Mouse (Mus musculus) lung, postnatal 25 days (tissue): ENCODE measurements around the gene Ube2g1.
"Not testable (repeated sequence)": the region's sequence is repeated elsewhere in the genome, so short reads cannot be mapped to it uniquely, and the experiment has no call there.

Experiments used
- DNase-seq: peaks from one replicate; pipeline ENCODE4 v3.0.0; 2022; ENCODE audit warnings: low spot score

The Ube2g1 gene

DNA sequence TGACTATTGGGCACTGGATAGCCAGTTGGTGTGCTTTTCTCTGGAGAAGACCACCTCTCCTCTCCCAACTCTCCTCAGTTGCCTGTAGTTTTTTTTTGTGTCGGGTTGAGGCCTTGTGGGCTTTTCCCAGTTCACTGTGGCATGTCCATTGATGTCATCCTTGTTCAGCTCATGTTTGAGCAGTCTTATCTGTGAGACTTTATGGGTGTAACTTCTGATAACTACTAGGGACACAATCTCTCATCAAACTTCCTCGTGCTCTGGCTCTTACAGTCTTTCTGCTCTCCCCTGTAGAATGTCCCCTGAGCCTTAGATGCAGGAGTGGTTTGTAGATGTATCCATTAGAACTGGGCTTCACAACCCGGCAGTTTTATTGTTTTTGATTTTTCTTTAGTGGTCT is 87.9 kb downstream of the Ube2g1 start:
- DNase-seq, result no peak

DNA sequence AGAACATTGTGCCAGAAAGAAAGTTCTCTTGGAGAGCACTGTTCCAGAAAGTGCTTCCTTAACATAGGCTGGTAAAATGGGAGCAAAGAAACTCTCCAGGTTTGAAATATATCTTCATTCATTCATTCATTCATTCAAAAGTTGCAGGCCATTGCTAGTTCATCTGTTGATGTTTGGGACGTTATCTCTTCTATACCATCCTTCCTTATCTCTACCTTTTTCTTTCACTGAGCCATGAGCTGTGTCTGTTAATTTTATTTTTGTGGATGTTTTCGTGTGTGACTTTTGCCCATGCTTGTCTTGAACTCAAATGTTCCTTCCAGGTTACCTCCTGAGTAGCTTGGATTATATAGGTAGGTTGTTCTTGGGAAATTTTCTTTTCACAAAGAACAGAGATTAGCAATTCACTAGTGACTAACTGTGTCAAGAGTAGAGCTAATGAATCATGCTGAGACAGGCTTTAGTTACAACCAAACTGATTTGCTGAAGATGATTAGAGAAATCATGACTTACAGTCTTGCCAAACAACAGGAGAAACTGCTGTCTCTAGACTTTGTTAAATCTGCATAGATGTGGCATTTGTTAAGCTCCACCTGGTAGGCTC is 89.4 kb downstream of the Ube2g1 start:
- no peak for DNase-seq

DNA sequence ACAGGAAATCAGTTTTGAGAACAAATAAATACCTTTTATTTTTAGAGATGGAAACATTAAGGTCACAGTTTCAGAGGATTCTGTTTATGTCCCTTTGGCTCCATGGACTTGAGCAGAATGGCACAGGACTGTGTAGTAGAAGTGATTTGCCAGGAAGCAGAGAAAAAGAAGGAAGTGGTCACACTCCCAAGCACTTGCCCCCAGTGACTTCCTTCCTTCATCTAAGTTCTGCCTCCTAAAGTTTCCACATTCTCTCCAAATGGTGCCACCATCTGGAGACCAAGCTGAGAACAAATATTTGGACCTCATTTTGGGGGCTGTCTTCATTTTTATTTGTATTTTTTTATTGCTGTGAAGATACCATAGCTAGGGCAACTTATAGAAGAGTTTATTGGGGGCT is 90.2 kb downstream of the Ube2g1 start:
- DNase-seq, result no peak

DNA sequence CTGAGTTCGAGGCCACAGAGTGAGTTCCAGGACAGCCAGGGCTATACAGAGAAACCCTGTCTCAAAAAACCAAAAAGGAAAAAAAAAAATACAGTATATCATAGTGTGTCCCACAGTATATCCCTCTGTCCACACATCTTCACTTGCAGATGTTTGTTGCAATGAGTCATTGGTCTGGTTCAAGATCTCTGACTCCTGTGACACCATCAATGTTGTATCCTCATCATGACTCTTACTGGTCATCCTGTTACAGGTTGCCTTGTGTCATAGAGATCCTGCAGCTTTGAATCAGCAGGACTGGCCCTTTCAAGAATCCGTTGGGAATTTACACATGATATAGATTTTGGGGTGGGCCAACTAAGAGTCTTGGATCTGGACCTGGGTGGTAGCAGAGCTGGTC is 98.0 kb downstream of the Ube2g1 start:
- not testable (repeated sequence) for DNase-seq

DNA sequence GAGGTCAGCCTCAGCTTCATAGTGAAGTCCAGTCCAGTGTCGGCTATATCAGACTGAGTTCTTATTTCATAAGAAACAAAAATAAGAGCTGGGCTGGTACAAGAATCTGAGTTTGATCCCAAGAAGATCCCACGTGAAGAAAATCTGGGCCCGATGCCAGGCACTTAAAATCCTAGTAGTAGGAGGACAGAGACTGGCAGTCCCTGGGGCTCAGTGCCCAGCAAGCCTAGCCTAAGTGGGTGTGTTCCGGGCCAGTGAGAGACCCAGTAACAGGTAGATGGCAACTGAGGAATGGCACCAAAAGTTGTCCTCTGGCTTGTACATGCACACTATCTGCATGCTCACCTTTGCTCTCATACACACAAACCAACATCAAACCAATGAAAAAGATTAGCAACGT is 105.6 kb downstream of the Ube2g1 start:
- DNase-seq, result no peak

DNA sequence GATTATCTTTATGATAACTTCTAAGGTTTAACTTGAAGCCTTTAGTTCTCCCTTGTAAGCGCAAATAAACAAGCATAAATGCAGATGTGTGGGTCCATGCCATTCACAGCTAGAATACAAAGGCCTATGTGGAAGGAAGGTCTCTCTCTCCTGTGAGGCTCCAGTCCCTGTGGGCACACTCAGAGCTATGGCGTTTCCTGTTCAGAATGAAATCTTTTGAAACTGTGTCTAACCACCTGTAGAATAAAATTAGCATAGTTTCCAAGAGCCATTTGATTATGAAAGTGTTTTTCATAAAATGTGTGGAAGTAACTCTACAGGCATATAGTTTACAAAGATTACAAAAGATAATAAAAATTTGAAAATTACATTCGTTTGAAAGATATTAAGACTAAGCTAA is 111.1 kb downstream of the Ube2g1 start:
- no peak for DNase-seq

DNA sequence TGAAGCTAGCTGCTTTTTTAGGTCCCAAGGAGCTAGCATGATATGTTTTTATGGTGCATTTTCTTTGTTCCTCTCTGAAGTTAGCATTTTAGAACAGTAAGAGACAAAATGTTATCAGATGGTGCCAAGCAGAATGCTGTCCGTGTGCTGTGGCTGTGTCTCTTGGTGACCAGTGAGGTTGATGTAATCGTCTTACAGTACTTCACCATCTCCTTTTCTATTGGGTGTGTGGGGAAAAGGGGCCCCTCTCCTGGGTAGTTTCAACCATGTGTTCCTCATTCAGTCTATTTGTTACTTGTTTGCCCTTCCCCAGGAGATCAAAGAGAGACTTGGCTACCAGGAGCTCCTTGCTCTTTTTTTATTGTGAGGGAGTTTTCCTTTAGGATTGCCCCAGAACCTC is 116.1 kb downstream of the Ube2g1 start:
- no peak for DNase-seq

DNA sequence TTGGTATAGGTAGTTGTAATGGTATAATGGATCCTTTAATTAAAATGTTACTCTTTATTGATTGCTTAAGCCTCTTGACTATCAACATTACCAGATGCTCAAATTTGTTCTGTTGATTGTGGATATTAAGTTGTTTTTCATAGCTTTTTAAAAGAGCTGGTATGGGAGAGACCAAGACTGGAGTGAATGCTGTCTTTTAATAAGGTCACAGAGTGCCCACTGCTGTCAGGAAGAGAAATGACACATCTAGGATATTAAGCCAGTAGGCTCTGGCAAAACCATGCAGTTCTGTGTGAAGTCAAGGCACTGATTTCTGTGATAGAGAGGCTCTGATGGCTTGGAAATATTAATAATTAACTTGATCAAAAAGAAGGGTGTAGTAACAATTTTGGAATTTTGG is 116.8 kb downstream of the Ube2g1 start:
- peak; percentile 32 for DNase-seq

DNA sequence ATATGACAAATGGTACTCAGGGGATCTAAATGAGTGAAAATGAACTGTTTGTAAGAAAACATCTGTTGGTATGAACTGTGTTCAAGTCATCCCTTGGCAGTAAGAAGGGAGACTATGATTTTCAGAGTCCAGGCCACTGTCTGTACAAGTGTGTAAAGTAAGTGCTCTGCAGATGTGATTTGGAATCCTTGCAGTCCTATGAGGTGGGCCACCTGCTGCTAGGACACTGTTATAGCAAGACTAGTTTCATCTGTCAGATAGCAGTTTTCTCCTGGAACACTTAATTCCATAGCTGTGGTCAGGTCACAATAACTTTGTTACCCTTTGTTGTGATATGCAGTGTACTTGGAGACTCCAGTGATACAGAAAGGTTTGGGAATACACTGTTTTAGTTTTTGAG is 118.9 kb downstream of the Ube2g1 start:
- no peak for DNase-seq

DNA sequence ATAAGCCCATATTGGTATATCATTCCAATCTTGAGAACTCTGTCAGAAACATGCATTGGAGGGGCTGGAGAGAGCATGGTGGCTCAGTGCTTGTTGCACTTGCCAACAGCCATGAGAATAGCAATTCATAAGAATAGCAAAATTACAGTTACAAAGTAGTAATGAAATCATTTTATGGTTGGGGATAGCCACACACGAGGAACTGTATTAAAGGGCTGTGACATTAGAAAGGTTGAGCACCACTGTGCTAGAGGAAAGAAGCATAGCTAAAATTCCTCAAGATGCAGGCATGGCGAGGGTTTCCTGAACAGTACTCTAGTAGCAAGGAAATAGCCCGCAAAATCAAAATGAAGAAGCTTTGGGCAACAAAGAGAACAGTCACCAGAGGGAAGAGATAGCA is 126.7 kb downstream of the Ube2g1 start:
- no peak for DNase-seq

DNA sequence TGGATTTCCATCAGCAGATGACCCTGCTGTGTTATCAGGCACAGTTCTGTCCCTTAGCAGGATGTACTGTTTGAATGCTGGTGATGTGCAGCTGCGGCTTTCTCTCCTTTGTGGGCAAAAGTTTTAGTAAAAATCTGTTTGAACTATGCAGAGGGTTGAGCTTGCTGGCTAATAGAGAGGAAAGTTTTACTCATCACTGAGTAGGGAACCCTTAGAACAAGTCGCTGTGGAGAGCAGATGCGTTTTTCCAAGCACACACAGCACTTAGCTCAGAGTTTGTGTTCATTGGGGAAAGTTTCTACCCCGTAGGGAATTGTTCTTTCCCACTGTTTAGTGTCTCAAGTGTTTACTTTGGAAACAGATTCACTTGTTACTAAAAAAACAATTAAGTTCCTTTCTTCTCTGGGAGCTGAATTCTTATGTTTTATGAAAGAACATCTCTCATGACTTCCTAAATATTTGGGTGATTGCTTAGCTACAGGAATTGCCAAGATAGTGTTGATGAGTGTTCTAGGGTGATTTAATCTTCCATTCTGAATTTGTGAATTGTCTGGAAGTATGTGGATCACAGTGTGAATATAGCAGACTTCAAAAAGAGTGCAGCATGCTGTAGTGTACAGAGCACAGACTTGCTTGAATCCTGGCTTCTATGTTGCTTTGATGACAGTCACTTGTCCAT is 127.9 kb downstream of the Ube2g1 start:
- peak; percentile 14 for DNase-seq

DNA sequence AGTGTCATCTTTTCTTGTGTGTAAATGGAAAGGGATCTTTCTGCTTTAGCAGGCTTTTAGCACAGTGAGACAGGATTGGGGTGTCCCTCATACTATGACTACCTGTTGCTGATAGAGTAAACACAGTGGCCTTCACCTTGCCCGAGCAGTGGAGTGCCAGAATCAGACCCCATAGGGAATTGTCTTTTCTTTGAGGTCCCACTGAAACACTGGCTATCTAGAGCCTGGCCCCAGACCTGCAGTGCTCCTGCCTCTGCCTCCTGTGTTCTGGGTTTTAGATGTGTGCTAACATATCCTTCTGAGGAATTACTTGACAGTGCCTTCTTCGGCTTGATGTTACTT is 128.4 kb downstream of the Ube2g1 start:
- DNase-seq, result no peak
